Mouse (Mus musculus) embryo, embryonic 11 days (tissue): ENCODE data around the gene E130308A19Rik.
A peak's percentile ranks its signal among the peaks of the same experiment; 100 is the strongest.
"Not testable (repeated sequence)": the region's sequence is repeated elsewhere in the genome, so short reads cannot be mapped to it uniquely, and the experiment has no call there.

ENCODE experiments used
- DNase-seq: peaks from one replicate; pipeline ENCODE4 v3.0.0-alpha.2; 2015

Gene E130308A19Rik

GRCm38 (mm10) chr4:59789015-59789414, 163.0 kb downstream of the E130308A19Rik start:
- no peak for DNase-seq

- not testable (repeated sequence) for DNase-seq
Measured at GRCm38 (mm10) chr4:59793626-59794025, 167.6 kb downstream of the E130308A19Rik start.

GRCm38 (mm10) chr4:59794116-59794515, 168.1 kb downstream of the E130308A19Rik start:
- no peak for DNase-seq

GRCm38 (mm10) chr4:59795788-59796455, 169.9 kb downstream of the E130308A19Rik start:
- no peak for DNase-seq

- no peak for DNase-seq
Measured at GRCm38 (mm10) chr4:59800181-59800580, 174.2 kb downstream of the E130308A19Rik start.

GRCm38 (mm10) chr4:59801489-59801888, 175.5 kb downstream of the E130308A19Rik start, which contains the start of gene Inip:
Gene Inip, minus strand, starts transcription at chr4:59801589.
- no peak for DNase-seq

- DNase-seq = no peak
Measured at GRCm38 (mm10) chr4:59802107-59802506, 176.1 kb downstream of the E130308A19Rik start.

GRCm38 (mm10) chr4:59802792-59803191, 176.8 kb downstream of the E130308A19Rik start:
- DNase-seq = no peak

GRCm38 (mm10) chr4:59803358-59803757, 177.3 kb downstream of the E130308A19Rik start:
- no peak for DNase-seq

- no peak for DNase-seq
Measured at GRCm38 (mm10) chr4:59804754-59805153, 178.7 kb downstream of the E130308A19Rik start.

- DNase-seq = peak; percentile 96
Measured at GRCm38 (mm10) chr4:59805181-59805967, 179.4 kb downstream of the E130308A19Rik start, which contains the start of gene Snx30. Gene Snx30, plus strand, starts transcription at chr4:59805840.

GRCm38 (mm10) chr4:59805968-59806878, 180.2 kb downstream of the E130308A19Rik start:
- peak; percentile 60 for DNase-seq

- DNase-seq = peak; percentile 68
Measured at GRCm38 (mm10) chr4:59806879-59807195, 180.8 kb downstream of the E130308A19Rik start.

GRCm38 (mm10) chr4:59807521-59807920, 181.5 kb downstream of the E130308A19Rik start:
- DNase-seq = no peak

- DNase-seq = no peak
Measured at GRCm38 (mm10) chr4:59808396-59808795, 182.4 kb downstream of the E130308A19Rik start.
